Mouse (Mus musculus): ENCODE results near the gene Btg1.

DNA sequence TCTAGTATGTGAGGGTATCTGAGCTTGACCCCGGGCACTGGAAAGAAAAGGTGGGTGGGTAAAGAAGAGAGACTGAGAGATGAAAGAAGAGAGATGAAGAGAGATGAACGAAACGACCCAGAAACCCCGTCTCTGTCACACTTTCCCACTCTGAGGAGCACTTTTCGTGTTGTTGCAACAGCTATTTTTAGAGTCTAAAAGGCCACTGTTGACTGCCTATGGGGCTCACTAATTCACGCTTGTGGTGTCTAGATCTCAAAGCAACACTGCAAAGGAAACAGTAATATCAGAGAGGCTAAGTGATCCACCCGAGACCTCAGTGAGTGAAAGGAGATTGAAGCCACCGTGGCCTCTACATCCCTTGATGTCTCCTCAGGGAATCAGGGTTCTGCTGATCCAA lies 47.3 kb upstream of the Btg1 start:
- TF ChIP-seq FLI1 (IDR thresholded peaks at IDR 0.05; ENCODE audit: low read length) (no peak), GATA1 (IDR thresholded peaks at IDR 0.05; ENCODE audit: borderline replicate concordance, low read length) (no peak)
